Mouse (Mus musculus): Measurements from ENCODE around the gene Trem1.

Gene Trem1

GRCm38 (mm10) chr17:48232518-48232917 is at the start of gene Trem1:
Gene Trem1, plus strand, starts transcription at chr17:48232768.
- no peak for DNase-seq (ENCODE audit: low read depth)

GRCm38 (mm10) chr17:48185252-48185651 is 47.3 kb upstream of the Trem1 start:
- DNase-seq (ENCODE audit: low read depth), result no peak

GRCm38 (mm10) chr17:48192366-48192765 is 40.2 kb upstream of the Trem1 start:
- no peak for DNase-seq (ENCODE audit: low read depth)

- no peak for DNase-seq (ENCODE audit: low read depth)
These were observed 29.5 kb upstream of the Trem1 start for GRCm38 (mm10) chr17:48203086-48203485.

GRCm38 (mm10) chr17:48212596-48212995 is 20.0 kb upstream of the Trem1 start:
- no peak for DNase-seq (ENCODE audit: low read depth)

DNA sequence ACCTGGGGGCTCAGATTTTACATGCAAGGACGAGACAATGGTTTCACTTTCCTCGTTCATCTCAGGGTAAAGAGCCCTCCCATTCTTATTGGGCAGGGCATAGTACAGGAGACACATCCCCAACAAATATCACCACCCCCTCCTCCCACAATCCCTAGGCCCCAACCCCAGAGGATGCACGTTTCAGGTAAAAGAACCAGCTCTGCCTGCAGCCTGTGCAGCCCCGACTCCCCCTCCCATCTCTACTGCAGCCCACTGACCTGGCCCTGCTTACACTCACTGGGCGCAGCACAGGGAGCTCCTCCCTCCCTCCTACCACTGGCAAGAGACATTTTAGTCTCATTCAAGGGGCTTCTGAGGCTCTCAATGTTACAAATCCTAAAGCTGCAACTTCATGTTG is 19.1 kb upstream of the Trem1 start:
- DNase-seq (ENCODE audit: low read depth), result no peak

DNA sequence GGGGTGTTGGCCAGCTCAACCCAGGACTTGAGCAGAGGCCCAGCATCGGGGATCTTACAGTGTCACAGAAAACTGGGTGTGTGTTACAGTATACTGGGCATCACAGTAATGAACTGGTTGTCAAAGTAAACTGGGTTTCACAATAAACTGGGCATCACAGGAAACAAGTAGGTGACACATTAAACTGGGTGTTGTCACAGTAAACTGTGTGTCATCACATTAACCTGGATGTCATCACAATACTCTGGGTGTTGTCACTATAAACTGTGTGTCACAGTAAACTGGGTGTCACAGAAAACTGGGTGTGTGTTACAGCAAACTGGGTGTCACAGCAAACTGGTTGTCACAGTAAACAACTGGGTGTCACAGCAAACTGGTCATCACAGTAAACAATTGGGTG is 17.1 kb upstream of the Trem1 start:
- no peak for DNase-seq (ENCODE audit: low read depth)

DNA sequence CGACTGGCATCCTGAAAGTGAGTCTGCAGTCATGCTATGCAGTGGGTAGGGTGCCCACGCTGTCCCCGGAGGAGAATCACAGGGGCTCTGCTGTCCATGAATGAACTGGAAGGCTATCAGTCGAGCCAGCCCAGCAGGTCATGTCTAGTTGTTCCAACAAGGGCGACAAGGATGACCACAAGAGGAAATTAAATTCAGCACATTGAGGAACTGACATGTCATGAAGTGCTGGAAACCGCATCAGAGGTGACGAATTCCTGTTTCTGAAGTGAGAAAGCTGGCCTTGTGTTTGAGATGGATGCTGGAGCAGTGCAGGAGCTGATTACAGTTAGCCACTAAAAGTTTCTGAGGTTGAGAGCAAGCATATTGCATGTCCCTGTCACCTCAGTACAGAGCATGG is 1.9 kb upstream of the Trem1 start:
- DNase-seq (ENCODE audit: low read depth), result no peak

- no peak for DNase-seq (ENCODE audit: low read depth)
These were observed 1.2 kb downstream of the Trem1 start for GRCm38 (mm10) chr17:48233789-48234188.

- no peak for DNase-seq (ENCODE audit: low read depth)
These were observed 2.0 kb downstream of the Trem1 start for GRCm38 (mm10) chr17:48234550-48234949.

- no peak for DNase-seq (ENCODE audit: low read depth)
These were observed 3.3 kb downstream of the Trem1 start for GRCm38 (mm10) chr17:48235773-48236370.

DNA sequence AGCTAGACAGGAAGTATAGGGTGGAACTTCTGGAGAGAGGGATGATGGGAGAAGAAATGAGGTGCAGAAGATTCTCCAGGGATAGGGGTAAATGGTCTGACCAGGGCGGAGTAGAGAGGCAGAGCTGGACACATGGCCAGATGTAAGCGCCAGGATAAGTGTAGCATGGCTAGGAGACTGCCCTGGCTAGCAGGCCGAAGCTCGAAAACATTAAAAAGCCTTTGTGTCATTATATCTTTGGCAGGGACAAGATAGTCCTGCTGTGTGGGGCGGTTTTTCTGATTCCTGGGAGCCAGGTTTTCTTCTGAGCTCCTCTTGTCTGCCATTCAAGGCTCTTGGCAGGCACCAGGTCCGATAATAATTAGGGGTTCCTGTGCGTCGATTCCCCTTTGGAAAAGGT is 5.1 kb downstream of the Trem1 start:
- no peak for DNase-seq (ENCODE audit: low read depth)

- DNase-seq (ENCODE audit: low read depth), result no peak
These were observed 14.8 kb downstream of the Trem1 start, which contains the start of gene Trem3 for GRCm38 (mm10) chr17:48247221-48247928. Gene Trem3, plus strand, starts transcription at chr17:48247777.

- no peak for DNase-seq (ENCODE audit: low read depth)
These were observed 16.5 kb downstream of the Trem1 start for GRCm38 (mm10) chr17:48249039-48249438.

DNA sequence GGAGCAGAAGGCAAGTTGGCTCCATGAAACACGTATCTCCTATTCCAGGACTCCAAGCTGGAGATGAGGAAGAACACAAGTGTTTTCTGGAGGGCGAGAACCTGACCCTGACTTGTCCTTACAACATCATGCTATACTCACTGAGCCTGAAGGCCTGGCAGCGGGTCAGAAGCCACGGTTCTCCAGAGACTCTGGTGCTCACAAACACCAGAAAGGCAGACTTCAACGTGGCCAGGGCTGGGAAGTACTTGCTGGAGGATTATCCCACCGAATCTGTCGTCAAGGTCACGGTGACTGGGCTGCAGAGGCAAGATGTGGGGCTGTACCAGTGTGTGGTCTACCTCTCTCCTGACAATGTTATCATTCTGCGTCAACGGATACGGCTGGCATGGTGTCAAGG is 16.9 kb downstream of the Trem1 start:
- no peak for DNase-seq (ENCODE audit: low read depth)

DNA sequence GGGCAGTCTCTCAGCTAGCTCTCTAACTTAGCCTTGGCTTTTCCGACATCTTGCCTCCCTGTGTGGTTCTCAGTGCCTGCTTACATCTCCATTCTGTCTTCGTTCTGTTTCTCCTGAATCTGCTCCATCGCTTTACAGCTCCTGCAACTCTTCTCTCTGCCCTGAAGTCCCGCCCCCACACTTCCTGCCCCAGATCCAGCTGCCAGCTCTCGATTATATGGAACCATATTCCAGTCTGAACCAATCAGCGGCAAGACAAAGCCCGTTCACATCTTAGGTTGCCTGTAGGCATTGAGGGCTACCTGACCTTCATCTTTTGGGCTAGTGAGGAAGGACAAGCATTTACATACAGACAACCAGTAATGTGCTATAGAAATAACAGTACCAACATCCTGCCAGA is 18.1 kb downstream of the Trem1 start:
- no peak for DNase-seq (ENCODE audit: low read depth)

GRCm38 (mm10) chr17:48256575-48256974 is 24.0 kb downstream of the Trem1 start:
- DNase-seq (ENCODE audit: low read depth), result no peak

DNA sequence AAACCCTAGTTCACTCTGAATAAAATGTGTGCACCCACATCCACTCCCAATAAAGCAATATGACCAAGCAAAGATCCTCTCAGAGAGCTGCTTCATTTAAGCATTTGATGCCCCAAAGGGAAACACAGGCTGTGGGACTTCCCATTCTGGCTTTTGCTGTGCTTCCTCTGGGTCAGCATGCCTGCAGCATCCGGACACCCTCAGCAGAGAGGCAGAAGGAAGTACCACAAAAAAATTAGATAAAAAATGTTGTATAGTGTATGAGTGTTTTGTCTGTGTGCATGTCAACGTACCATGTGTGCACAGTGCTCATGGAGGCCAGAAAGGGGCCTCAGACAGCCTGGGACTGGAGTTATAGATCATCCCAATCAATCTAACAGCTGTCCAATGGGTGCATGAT is 29.3 kb downstream of the Trem1 start:
- DNase-seq (ENCODE audit: low read depth), result no peak

- no peak for DNase-seq (ENCODE audit: low read depth)
These were observed 31.3 kb downstream of the Trem1 start, which contains the start of gene Treml4 for GRCm38 (mm10) chr17:48263741-48264362. Gene Treml4, plus strand, starts transcription at chr17:48264295.

GRCm38 (mm10) chr17:48264662-48265061 is 32.1 kb downstream of the Trem1 start:
- DNase-seq (ENCODE audit: low read depth), result no peak

DNA sequence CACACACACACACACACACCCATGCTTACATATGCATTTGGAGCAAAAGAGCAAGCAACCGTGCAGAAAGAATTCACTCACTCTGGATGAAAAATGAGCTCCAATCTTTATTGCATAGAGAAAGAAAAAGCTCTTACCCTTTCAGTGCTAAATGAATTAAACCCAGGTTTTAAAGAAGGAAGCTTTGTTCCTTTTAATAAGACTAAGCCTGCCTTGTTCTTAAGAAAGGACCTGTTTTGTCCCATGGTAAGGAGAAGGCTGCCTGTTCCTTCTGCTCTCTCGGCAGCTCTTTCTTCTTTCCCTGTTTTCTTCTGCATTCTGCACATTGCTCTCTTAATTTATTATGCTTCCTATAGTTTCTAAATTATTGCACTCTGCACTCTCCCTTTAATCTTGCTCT is 33.6 kb downstream of the Trem1 start:
- DNase-seq (ENCODE audit: low read depth), result no peak

DNA sequence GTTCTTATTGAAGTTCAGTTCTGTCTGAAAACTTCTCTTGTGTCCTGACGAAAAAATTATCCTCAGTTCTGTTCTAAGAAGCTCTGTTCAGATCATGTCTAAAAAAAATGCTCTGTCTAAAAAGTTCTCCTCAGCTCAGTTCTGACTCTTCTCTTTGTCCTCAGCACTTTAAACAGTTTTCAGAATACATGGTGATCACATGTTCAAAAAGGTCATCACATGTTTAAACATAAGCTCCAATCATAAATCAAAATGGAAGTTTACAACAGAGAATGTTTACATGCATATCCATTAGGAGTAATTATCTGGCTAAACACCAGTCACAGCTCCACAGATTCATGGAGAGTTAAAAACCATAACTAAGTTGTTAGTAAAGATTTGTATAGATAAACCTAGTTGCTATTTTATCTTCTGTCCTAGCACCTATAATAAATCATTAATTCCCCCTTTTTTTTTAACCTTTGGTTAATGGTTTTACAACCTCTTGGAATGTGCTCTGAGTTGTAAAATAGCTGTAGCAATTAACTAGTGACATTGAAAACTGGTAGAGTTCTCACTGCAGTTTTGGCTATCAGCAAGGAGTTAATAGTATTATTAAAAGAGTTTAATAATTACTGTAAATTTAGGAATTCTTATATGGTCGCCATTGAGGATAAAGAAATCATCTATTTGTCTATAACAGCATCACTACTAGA is 34.2 kb downstream of the Trem1 start:
- DNase-seq (ENCODE audit: low read depth), result no peak

DNA sequence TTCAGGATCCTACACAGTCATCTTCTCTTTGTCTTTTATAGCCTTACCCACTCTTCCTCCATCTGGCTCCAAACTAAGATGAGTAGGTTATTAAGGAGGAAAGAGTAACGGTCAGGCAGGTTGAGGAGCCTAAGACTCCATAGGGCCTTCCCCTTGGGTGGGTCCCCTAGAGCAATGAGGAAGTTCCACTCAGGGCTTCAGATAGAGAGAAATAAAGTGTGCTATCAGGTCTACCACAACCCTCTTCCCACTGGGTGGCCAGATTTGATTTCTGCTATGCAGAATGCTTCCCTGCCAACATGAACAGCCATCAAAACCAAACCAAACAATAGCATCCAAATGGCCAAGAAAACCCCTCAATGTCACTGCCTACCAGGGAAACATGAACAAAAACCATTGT is 35.0 kb downstream of the Trem1 start:
- DNase-seq (ENCODE audit: low read depth), result no peak
